Mouse (Mus musculus) embryonic facial prominence, embryonic 10.5 days (tissue): ENCODE measurements around the gene Ly6g6f. TPM values are rescaled to one million over a fixed set of nuclear protein-coding genes. Genes with fewer than 3 reads are reported as not detected.

ENCODE experiments used
- DNase-seq: peaks from one replicate; pipeline ENCODE4 v3.0.0-alpha.2; 2017; ENCODE audit warnings: low spot score
- H3K27ac ChIP-seq: fragments of 300-500 bp; sonication (generic); replicated peaks from 2 replicates; pipeline ENCODE4 v1.5.1; 2016; ENCODE audit warnings: mild to moderate bottlenecking
- H3K27me3 ChIP-seq: fragments of 300-500 bp; sonication (generic); replicated peaks from 2 replicates; pipeline ENCODE4 v1.6.1; 2016; ENCODE audit warnings: low read depth, mild to moderate bottlenecking; ENCODE audit not compliant: poor library complexity, severe bottlenecking
- H3K36me3 ChIP-seq: fragments of 300-500 bp; sonication (generic); replicated peaks from 2 replicates; pipeline ENCODE4 v1.6.1; 2016; ENCODE audit warnings: mild to moderate bottlenecking, moderate library complexity
- H3K4me1 ChIP-seq: fragments of 300-500 bp; sonication (generic); 2 replicates; pipeline ENCODE4 v1.6.1; 2016
- H3K4me3 ChIP-seq: fragments of 300-500 bp; sonication (generic); 2 replicates; pipeline ENCODE4 v1.5.1; 2016; ENCODE audit warnings: mild to moderate bottlenecking, moderate library complexity
- H3K9me3 ChIP-seq: fragments of 300-500 bp; sonication (generic); 2 replicates; pipeline ENCODE4 v1.6.1; 2016; ENCODE audit warnings: mild to moderate bottlenecking
- WGBS: fragments of 180-500 bp; shearing (Covaris S2); methylation state at CpG from one replicate; pipeline ENCODE4 v1.1.7; 2016; 5-methylcytosine and 5-hydroxymethylcytosine counted together
- polyA plus RNA-seq: library from polyadenylated mRNA; unstranded; fragments of >200 nt; fragmentation: Nextera tagmentation; extraction: Ambion mirVana; gene quantifications from 2 replicates; pipeline ENCODE4 v1.2.1, GENCODE M21; 2016

Gene Ly6g6f
- polyA plus RNA-seq, 1 experiment from 2014 or later = 0.51 TPM

- 76% methylated on average over 8 of the region's 8 CpGs for WGBS
- H3K36me3 ChIP-seq = peaks cover 69% of the 10 kb centered on the region
Observed at GRCm38 (mm10) chr17:35102299-35102698, 16.9 kb upstream of the Ly6g6f start.

GRCm38 (mm10) chr17:35101161-35101560 is 15.8 kb upstream of the Ly6g6f start:
- peaks cover 11% of the 10 kb centered on the region for H3K4me1 ChIP-seq
- H3K27ac ChIP-seq = no peak overlapping the region
- H3K36me3 ChIP-seq = peaks cover 80% of the 10 kb centered on the region
- no peaks in the 10 kb centered on the region for H3K27me3 ChIP-seq
- peak overlapping the region; percentile 5; the same call in 1 of the 2 replicates for H3K4me3 ChIP-seq
- no peaks in the 10 kb centered on the region for H3K9me3 ChIP-seq
- no peak for DNase-seq
- WGBS = 88% methylated on average over 11 of the region's 11 CpGs

More at GRCm38 (mm10) chr17:35102299-35102698, 16.9 kb upstream of the Ly6g6f start:
- Histone ChIP-seq H3K9me3 (no peaks in the 10 kb centered on the region), H3K4me3 (peak overlapping the region; percentile 5; the same call in 1 of the 2 replicates), H3K27me3 (no peaks in the 10 kb centered on the region), H3K27ac (no peak overlapping the region), H3K4me1 (peaks cover 13% of the 10 kb centered on the region)
- DNase-seq = no peak

GRCm38 (mm10) chr17:35100196-35100765 is 14.9 kb upstream of the Ly6g6f start:
- Histone ChIP-seq H3K4me3 (no peak overlapping the region), H3K9me3 (no peaks in the 10 kb centered on the region), H3K36me3 (peaks cover 89% of the 10 kb centered on the region), H3K27me3 (no peaks in the 10 kb centered on the region), H3K4me1 (peaks cover 5% of the 10 kb centered on the region; the same call in 1 of the 2 replicates), H3K27ac (no peak overlapping the region)
- no peak for DNase-seq
- WGBS = 84% methylated on average over 10 of the region's 10 CpGs

- DNase-seq = no peak
- H3K27ac ChIP-seq = no peak overlapping the region
- 81% methylated on average over 12 of the region's 12 CpGs for WGBS
- H3K36me3 ChIP-seq = peaks cover 97% of the 10 kb centered on the region
- H3K27me3 ChIP-seq = no peaks in the 10 kb centered on the region
- H3K4me1 ChIP-seq = no peaks in the 10 kb centered on the region; the same call in 1 of the 2 replicates
- no peaks in the 10 kb centered on the region for H3K9me3 ChIP-seq
- H3K4me3 ChIP-seq = no peak overlapping the region
Observed at GRCm38 (mm10) chr17:35097164-35097655, 11.8 kb upstream of the Ly6g6f start.

- Histone ChIP-seq H3K4me1 (no peaks in the 10 kb centered on the region; the same call in 1 of the 2 replicates), H3K27ac (no peak overlapping the region; the same call in 1 of the 2 replicates), H3K9me3 (no peaks in the 10 kb centered on the region), H3K4me3 (no peak overlapping the region), H3K36me3 (peaks cover 97% of the 10 kb centered on the region), H3K27me3 (no peaks in the 10 kb centered on the region)
- 84% methylated on average over 12 of the region's 12 CpGs for WGBS
- DNase-seq = no peak
Observed at GRCm38 (mm10) chr17:35096597-35096996, 11.2 kb upstream of the Ly6g6f start.

GRCm38 (mm10) chr17:35094475-35095365 is 9.3 kb upstream of the Ly6g6f start:
- peaks cover 83% of the 10 kb centered on the region for H3K36me3 ChIP-seq
- peaks cover 12% of the 10 kb centered on the region for H3K4me1 ChIP-seq
- H3K9me3 ChIP-seq = no peaks in the 10 kb centered on the region
- no peak overlapping the region for H3K27ac ChIP-seq
- 92% methylated on average over 15 of the region's 15 CpGs for WGBS
- DNase-seq = no peak
- no peaks in the 10 kb centered on the region for H3K27me3 ChIP-seq
- peak overlapping the region; percentile 16; the same call in 1 of the 2 replicates for H3K4me3 ChIP-seq

GRCm38 (mm10) chr17:35092403-35093198 is 7.2 kb upstream of the Ly6g6f start:
- no peak for DNase-seq
- Histone ChIP-seq H3K27me3 (no peaks in the 10 kb centered on the region), H3K4me3 (no peak overlapping the region; the same call in 1 of the 2 replicates), H3K4me1 (peaks cover 17% of the 10 kb centered on the region), H3K9me3 (no peaks in the 10 kb centered on the region), H3K36me3 (peaks cover 63% of the 10 kb centered on the region), H3K27ac (no peak overlapping the region)
- 86% methylated on average over 14 of the region's 14 CpGs for WGBS

GRCm38 (mm10) chr17:35090166-35090932 is 4.9 kb upstream of the Ly6g6f start:
- Histone ChIP-seq H3K27me3 (no peaks in the 10 kb centered on the region), H3K36me3 (peaks cover 41% of the 10 kb centered on the region), H3K4me1 (peaks cover 17% of the 10 kb centered on the region), H3K9me3 (no peaks in the 10 kb centered on the region), H3K27ac (0 out of 2 replicates have a peak overlapping the region, but pooled peaks have one; percentile 24), H3K4me3 (peak overlapping the region; percentile 83)
- DNase-seq = no peak
- 76% methylated on average over 8 of the region's 8 CpGs for WGBS

GRCm38 (mm10) chr17:35088825-35089644 is 3.6 kb upstream of the Ly6g6f start, which contains the start of gene Abhd16a:
Gene Abhd16a (plus strand): TSS chr17:35089263.
- H3K4me3 ChIP-seq = peak within 1 kb of the TSS; percentile 83
- WGBS = 3% methylated on average over 67 of the region's 67 CpGs
- H3K27me3 ChIP-seq = no peaks in the 10 kb centered on the region
- H3K27ac ChIP-seq = peak within 1 kb of the TSS; percentile 99
- peaks cover 17% of the 10 kb centered on the region for H3K4me1 ChIP-seq
- peaks cover 28% of the 10 kb centered on the region for H3K36me3 ChIP-seq
- H3K9me3 ChIP-seq = no peaks in the 10 kb centered on the region
- DNase-seq = peak; percentile 95

- 53% methylated on average over 2 of the region's 2 CpGs for WGBS
- H3K27me3 ChIP-seq = no peaks in the 10 kb centered on the region
- H3K36me3 ChIP-seq = peaks cover 20% of the 10 kb centered on the region
- no peak overlapping the region for H3K4me3 ChIP-seq
- H3K27ac ChIP-seq = no peak overlapping the region
- H3K4me1 ChIP-seq = peaks cover 17% of the 10 kb centered on the region
- H3K9me3 ChIP-seq = no peaks in the 10 kb centered on the region
- no peak for DNase-seq
Observed at GRCm38 (mm10) chr17:35088151-35088550, 2.7 kb upstream of the Ly6g6f start.
